Mouse (Mus musculus) hindbrain, embryonic 11.5 days (tissue): ENCODE measurements around the gene Rft1. TPM values are rescaled to one million over a fixed set of nuclear protein-coding genes. Genes with fewer than 3 reads are reported as not detected.

ENCODE experiments used
- ATAC-seq: fragments of 200-750 bp; cut with Nextera tagmentation; 2 replicates; pipeline ENCODE4 v1.8.0; 2017; ENCODE audit warnings: mild to moderate bottlenecking, moderate TSS enrichment, moderate library complexity; ENCODE audit not compliant: low FRiP score
- DNase-seq: peaks from one replicate; pipeline ENCODE4 v3.0.0-alpha.2; 2015; ENCODE audit warnings: low spot score
- H3K27ac ChIP-seq: fragments of 300-500 bp; sonication (generic); 2 replicates; pipeline ENCODE4 v1.5.1; 2014; ENCODE audit warnings: mild to moderate bottlenecking, low read depth, low read length
- H3K27me3 ChIP-seq: fragments of 300-500 bp; sonication (generic); 2 replicates; pipeline ENCODE4 v1.6.1; 2014; ENCODE audit warnings: mild to moderate bottlenecking, low read length, moderate library complexity, mixed read lengths; ENCODE audit not compliant: control insufficient read depth, insufficient read depth
- H3K36me3 ChIP-seq: fragments of 300-500 bp; sonication (generic); 2 replicates; pipeline ENCODE4 v1.6.1; 2014; ENCODE audit warnings: mild to moderate bottlenecking, low read length, moderate library complexity, mixed read lengths; ENCODE audit not compliant: control insufficient read depth, insufficient read depth
- H3K4me1 ChIP-seq: fragments of 300-500 bp; sonication (generic); replicated peaks from 2 replicates; pipeline ENCODE4 v1.6.1; 2014; ENCODE audit warnings: low read length, mixed read lengths; ENCODE audit not compliant: control insufficient read depth, insufficient read depth
- H3K4me2 ChIP-seq: fragments of 300-500 bp; sonication (generic); replicated peaks from 2 replicates; pipeline ENCODE4 v1.6.1; 2014; ENCODE audit warnings: mild to moderate bottlenecking, low read depth, low read length
- H3K4me3 ChIP-seq: fragments of 300-500 bp; sonication (generic); 2 replicates; pipeline ENCODE4 v1.5.1; 2014; ENCODE audit warnings: low read depth, low read length
- H3K9ac ChIP-seq: fragments of 300-500 bp; sonication (generic); 2 replicates; pipeline ENCODE4 v1.6.1; 2014; ENCODE audit warnings: low read depth, low read length
- H3K9me3 ChIP-seq: fragments of 300-500 bp; sonication (generic); 2 replicates; pipeline ENCODE4 v1.6.1; 2016; ENCODE audit warnings: low read length; ENCODE audit not compliant: control insufficient read depth
- WGBS: fragments of 180-500 bp; shearing (Covaris S2); extraction: QIAGEN DNeasy Blood & Tissue Kit; methylation state at CpG from one replicate; pipeline ENCODE4 v1.1.7; 2014; 5-methylcytosine and 5-hydroxymethylcytosine counted together
- polyA plus RNA-seq: library from polyadenylated mRNA; unstranded; fragments of >200 nt; fragmentation: Nextera tagmentation; extraction: Ambion mirVana; gene quantifications from 2 replicates; pipeline ENCODE4 v1.2.1, GENCODE M21; 2014

Rft1 gene
- polyA plus RNA-seq, 1 experiment from 2014 or later: 13.6 TPM

- no peak overlapping the region for H3K27ac ChIP-seq
- H3K36me3 ChIP-seq: no peaks in the 10 kb centered on the region
- WGBS: 86% methylated on average over 9 of the region's 9 CpGs
- no peaks in the 10 kb centered on the region for H3K27me3 ChIP-seq
- ATAC-seq (no peak), DNase-seq (no peak)
- H3K4me2 ChIP-seq: no peak overlapping the region
- no peak overlapping the region for H3K9ac ChIP-seq
- H3K4me1 ChIP-seq: no peaks in the 10 kb centered on the region
- no peak overlapping the region for H3K4me3 ChIP-seq
- no peaks in the 10 kb centered on the region for H3K9me3 ChIP-seq
Observed at GRCm38 (mm10) chr14:30636499-30636898, 17.7 kb upstream of the Rft1 start.

GRCm38 (mm10) chr14:30637087-30637486 is 17.1 kb upstream of the Rft1 start:
- Histone ChIP-seq H3K4me3 (no peak overlapping the region), H3K9me3 (no peaks in the 10 kb centered on the region), H3K4me2 (no peak overlapping the region), H3K36me3 (no peaks in the 10 kb centered on the region), H3K4me1 (no peaks in the 10 kb centered on the region), H3K27ac (no peak overlapping the region), H3K27me3 (no peaks in the 10 kb centered on the region), H3K9ac (no peak overlapping the region)
- DNase-seq: no peak
- ATAC-seq: no peak
- WGBS: 92% methylated on average over 2 of the region's 2 CpGs

- DNase-seq (no peak), ATAC-seq (no peak)
- H3K4me1 ChIP-seq: no peaks in the 10 kb centered on the region
- no peak overlapping the region for H3K27ac ChIP-seq
- H3K36me3 ChIP-seq: no peaks in the 10 kb centered on the region
- no peak overlapping the region for H3K4me2 ChIP-seq
- no peak overlapping the region for H3K9ac ChIP-seq
- no peaks in the 10 kb centered on the region for H3K9me3 ChIP-seq
- WGBS: over 99% methylated on average over 4 of the region's 4 CpGs
- no peak overlapping the region for H3K4me3 ChIP-seq
- no peaks in the 10 kb centered on the region for H3K27me3 ChIP-seq
Observed at GRCm38 (mm10) chr14:30638009-30638408, 16.2 kb upstream of the Rft1 start.

GRCm38 (mm10) chr14:30638686-30639085 is 15.5 kb upstream of the Rft1 start:
- Histone ChIP-seq H3K4me2 (no peak overlapping the region), H3K4me1 (no peaks in the 10 kb centered on the region), H3K4me3 (no peak overlapping the region), H3K27ac (no peak overlapping the region), H3K9ac (no peak overlapping the region), H3K36me3 (no peaks in the 10 kb centered on the region), H3K9me3 (no peaks in the 10 kb centered on the region), H3K27me3 (no peaks in the 10 kb centered on the region)
- no peak for ATAC-seq
- DNase-seq: no peak
- WGBS: 71% methylated on average over 4 of the region's 4 CpGs

GRCm38 (mm10) chr14:30641748-30642147 is 12.4 kb upstream of the Rft1 start:
- Histone ChIP-seq H3K9ac (no peak overlapping the region), H3K4me3 (no peak overlapping the region), H3K9me3 (no peaks in the 10 kb centered on the region), H3K27ac (no peak overlapping the region), H3K4me1 (no peaks in the 10 kb centered on the region), H3K4me2 (no peak overlapping the region), H3K27me3 (no peaks in the 10 kb centered on the region), H3K36me3 (no peaks in the 10 kb centered on the region)
- DNase-seq (no peak), ATAC-seq (no peak)
- 80% methylated on average over 2 of the region's 2 CpGs for WGBS

GRCm38 (mm10) chr14:30644026-30644425 is 10.1 kb upstream of the Rft1 start:
- no peak overlapping the region for H3K9ac ChIP-seq
- 89% methylated on average over 2 of the region's 2 CpGs for WGBS
- no peak for ATAC-seq

GRCm38 (mm10) chr14:30645066-30645465 is 9.1 kb upstream of the Rft1 start:
- Histone ChIP-seq H3K9ac (no peak overlapping the region), H3K4me3 (no peak overlapping the region), H3K27me3 (no peaks in the 10 kb centered on the region), H3K4me2 (no peak overlapping the region), H3K27ac (no peak overlapping the region), H3K9me3 (no peaks in the 10 kb centered on the region), H3K36me3 (no peaks in the 10 kb centered on the region), H3K4me1 (no peaks in the 10 kb centered on the region)
- DNase-seq: no peak
- WGBS: 72% methylated on average over 8 of the region's 8 CpGs
- ATAC-seq: no peak

More at GRCm38 (mm10) chr14:30644026-30644425, 10.1 kb upstream of the Rft1 start:
- Histone ChIP-seq H3K4me1 (no peaks in the 10 kb centered on the region), H3K4me2 (no peak overlapping the region), H3K36me3 (no peaks in the 10 kb centered on the region), H3K27me3 (no peaks in the 10 kb centered on the region), H3K4me3 (no peak overlapping the region), H3K9me3 (no peaks in the 10 kb centered on the region), H3K27ac (no peak overlapping the region)
- no peak for DNase-seq

- Histone ChIP-seq H3K4me3 (no peak overlapping the region), H3K36me3 (no peaks in the 10 kb centered on the region), H3K27ac (no peak overlapping the region), H3K4me2 (no peak overlapping the region), H3K4me1 (no peaks in the 10 kb centered on the region), H3K27me3 (no peaks in the 10 kb centered on the region), H3K9ac (no peak overlapping the region), H3K9me3 (no peaks in the 10 kb centered on the region)
- no peak for DNase-seq
- no peak for ATAC-seq
- 90% methylated on average over 1 of the region's 1 CpGs for WGBS
Observed at GRCm38 (mm10) chr14:30646486-30646885, 7.7 kb upstream of the Rft1 start.

- Histone ChIP-seq H3K9me3 (no peaks in the 10 kb centered on the region), H3K4me1 (no peaks in the 10 kb centered on the region), H3K4me3 (no peak overlapping the region), H3K9ac (no peak overlapping the region), H3K27ac (no peak overlapping the region), H3K4me2 (no peak overlapping the region), H3K36me3 (no peaks in the 10 kb centered on the region), H3K27me3 (no peaks in the 10 kb centered on the region)
- ATAC-seq: no peak
- no peak for DNase-seq
- 70% methylated on average over 3 of the region's 3 CpGs for WGBS
Observed at GRCm38 (mm10) chr14:30648478-30648877, 5.7 kb upstream of the Rft1 start.
